Mouse (Mus musculus) monocyte, adult 2 months (primary cell): ENCODE data around the gene Hivep3.

Experiments used
- DNase-seq, 2 experiments: peaks; one replicate each; pipeline ENCODE4 v3.0.0; 2022; ENCODE audit warnings: low spot score in 2 of 2, low read depth in 1 of 2

Gene Hivep3

DNA sequence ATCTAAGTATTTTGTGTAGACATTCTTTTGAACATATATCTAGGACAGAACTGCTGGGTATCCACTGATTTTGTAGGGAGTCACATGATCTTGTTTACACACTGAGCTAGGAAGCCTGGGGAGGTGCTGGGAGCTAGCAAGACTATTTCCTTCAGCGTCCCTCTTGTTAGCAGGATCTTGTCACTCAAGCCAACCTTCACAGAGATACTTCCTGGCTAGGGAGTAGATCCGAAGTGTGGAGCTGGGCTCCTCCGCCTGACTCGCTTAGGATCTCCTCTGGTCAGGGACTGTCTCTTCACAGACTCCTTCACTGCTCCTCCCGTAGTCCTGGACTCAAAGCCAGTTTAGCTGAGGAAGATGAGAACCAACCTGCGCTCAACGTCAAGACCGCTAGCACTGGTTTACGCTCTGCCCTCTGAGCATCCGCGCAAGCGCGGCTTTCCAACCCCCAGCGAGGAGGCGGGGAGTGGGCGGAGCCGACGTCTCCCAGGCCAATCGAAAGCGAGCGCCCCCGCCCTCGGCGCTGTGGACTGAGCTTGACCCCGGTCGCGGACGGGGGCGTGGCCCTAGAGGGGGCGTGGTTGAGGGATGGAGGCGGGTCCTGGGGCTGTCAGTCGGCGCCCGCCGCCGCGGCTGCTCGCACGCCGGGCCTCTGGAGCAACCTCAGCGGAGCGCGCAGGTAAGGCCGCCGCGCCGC is at the start of gene Hivep3:
Gene Hivep3, plus strand, starts transcription at position 601 of the 697 bp plus-strand sequence.
- DNase-seq: peak; percentile 99 to 100

DNA sequence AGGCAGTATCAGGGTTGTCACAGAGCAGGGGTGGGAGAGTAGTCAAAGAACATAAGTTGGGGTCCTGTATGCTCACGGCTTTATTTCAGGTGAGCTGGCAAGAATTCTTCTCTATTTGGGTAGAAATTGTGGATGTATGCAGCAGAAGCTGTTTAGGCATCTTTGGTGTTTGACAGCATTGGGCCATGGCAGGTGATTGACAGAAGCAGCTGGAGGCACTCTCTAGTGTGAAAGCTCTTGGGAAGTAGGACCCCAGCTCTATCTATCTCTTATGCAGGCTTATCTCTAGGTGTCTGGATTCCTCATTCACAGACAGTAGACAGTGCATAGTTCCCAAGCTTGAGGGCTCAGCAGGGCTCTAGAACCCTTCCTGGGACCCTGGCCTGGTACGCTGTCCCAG is 47.8 kb upstream of the Hivep3 start:
- no peak for DNase-seq

DNA sequence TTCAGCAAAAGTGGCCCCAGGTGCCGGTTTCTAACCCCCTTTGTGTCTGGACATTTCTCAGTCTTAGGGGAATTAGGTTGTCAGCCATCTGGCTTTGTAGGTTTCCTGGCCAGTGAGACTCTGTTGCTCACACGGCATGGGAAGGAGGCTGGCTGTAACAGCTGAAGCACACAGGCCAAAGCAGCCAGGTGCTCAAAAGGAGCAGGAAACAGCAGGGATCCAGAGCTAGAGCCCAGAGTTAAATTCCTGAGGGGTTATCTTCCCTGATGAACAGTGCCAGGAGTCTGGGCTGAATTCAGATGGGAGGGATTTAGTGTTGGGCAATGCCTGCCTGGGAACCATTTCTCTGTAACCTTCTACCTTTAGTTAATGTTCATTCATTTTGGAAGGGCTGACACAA is 35.2 kb upstream of the Hivep3 start:
- DNase-seq: no peak

DNA sequence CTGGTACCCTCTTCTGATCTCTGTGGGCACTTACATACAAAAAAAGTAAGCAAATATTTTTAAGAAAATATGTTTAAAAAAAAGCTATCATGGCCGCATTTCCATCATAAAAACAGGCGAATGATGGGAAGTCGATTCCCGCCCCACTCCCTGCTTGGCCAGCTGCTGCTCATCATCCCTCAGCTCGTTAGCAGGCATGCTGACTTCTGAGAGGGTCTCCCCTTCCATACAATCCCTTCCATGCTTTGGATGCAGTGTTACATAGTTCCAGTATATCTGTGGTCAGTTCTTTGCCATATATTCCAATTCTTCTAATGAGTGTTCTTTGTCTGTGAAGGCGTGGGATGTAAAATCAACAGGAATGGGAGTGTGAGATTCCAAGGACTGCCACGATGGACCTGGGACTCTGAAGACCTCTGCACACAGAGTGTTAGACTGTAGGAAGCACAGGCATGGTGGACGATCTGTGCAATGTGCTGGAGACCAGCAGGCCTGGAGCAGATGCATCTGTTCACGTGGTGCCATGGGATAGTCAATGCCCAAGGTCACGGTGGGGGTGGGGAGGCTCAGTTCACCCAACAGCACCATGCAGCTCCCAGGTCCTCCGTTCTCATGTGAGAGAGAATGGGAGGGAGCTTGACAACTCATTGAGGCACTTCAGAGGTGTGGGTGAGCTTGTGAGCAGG is 32.2 kb upstream of the Hivep3 start:
- DNase-seq: no peak

DNA sequence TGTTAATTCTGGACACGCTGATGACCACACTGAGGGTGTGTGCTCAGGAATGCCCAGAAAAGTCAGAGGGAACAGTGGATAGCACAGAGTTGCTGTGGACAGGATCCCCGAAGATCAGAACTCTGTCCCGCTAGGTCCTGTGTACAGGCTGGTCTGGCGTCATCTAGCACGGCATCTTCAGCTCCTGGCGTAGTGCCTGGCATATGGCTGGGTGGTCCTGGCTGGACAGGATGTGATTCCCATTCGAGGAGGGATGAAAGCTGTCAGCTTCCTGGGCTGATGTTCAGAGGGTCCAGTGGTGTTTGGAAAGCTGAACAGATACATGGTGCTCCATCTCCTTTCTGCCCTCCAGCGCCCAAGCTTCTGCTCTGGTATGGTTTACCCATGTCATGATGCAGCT is 29.6 kb upstream of the Hivep3 start:
- DNase-seq: no peak

DNA sequence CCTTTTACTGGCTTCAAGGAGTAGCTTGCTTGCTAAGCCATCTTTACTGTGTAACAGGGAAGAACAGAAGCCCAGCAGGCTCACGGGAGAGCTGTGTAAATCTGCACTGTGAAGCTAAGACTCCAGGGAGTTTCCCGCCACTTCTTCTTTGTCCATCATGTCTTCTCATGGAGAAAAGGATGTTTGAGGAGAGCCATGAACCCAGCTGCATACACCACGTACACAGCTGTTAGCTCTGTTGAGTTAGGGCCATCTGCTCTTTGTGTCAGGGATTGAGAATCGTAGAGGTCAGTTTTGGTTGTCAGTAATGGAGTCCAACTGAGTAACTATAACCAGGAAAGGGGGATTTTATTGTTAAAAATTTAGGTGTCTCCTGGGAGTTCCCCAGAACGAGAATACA is 26.3 kb upstream of the Hivep3 start:
- DNase-seq: no peak

DNA sequence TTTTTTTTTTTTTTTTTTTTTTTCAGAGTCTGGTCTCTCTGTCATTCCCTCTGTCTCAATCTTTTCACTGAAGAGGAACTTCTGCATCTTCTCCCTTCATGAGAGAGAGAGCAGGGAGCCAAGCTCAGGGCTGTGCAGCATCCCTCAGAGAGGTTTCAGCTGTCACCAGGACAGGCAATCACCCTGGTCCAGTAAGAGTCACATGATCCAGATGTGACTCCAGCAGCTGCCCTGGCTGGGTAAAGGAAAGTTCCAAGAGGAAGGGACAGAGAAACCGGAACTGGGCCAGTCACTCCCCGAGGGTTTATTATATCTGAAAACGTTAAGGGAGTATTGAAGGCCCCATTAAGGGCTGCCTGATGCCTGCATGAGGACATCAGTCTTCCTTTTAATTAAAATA is 25.8 kb upstream of the Hivep3 start:
- DNase-seq: no peak

DNA sequence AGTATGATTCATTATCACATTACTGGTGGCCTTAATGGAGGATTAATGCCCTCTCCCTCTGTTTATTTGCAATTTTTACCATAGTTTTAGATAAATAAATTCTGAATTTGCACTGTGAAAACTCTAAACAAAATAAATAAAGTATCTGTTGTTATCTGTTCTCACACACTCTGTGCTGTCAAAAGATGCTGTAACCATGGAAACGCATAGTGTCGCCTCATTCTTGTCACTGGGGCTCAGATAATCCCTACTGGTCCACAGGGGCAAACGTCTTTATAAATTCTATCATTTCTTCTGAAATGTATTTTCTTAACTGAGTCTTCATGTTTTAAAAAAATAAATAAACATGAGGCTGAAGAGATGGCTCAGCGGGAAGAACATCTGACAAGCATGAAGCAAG is 23.4 kb upstream of the Hivep3 start:
- no peak for DNase-seq

DNA sequence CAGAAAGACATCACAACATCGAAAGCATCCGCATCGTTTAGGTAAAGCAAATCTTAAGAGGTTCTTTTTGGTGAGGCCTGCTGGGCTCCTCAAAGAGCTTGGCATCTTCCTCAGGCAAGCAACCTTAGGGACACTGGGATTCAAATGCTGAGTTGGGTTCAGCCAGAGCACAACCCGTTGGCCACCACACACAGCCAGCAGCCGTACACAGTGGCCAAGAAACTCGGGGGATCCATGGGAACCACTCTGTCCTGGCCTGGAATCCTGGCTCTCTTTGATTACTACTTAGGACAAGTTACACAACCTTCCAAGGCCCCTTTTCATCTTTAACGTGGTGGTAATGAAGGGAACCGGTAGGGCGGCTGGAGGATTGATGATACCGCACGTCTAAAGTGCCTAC is 16.1 kb upstream of the Hivep3 start:
- no peak for DNase-seq

DNA sequence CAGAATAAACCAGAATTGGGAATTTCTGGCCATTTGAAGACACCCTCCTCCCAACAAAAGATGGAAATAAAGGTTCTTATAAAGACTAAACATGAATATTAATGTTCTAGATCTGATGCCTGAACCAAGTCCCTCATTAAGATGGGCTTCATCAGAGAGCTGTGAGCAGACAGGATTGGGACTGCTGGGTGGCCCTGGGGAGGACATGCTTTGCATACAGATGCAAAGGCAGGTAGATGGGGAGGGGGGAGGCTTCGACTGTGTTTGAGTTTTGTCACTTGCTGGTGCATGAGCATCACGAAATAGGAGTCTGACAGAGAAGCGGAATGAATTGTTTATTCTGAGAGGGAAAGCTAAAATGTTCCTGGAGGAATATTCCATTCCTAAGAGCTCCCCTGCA is 12.1 kb upstream of the Hivep3 start:
- no peak for DNase-seq

DNA sequence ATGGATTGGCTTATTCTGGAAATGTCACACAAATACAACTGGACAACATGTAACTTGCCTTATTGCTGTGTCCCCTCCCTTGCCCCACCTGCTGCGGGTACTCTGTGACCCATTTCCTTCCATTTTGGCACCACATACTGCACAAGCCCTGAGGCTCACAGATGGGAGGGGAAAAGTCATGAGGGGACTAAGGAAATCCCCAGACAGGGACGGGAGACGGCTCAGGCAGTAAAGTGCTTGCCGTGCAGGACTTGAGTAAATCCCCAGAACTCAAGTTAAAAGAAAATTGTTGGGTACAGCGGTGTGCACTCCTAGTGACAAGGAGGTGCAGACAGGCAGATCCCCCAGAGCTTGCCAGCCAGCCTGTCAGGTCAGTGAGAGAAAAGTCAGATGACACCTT is 7.5 kb upstream of the Hivep3 start:
- DNase-seq: no peak

DNA sequence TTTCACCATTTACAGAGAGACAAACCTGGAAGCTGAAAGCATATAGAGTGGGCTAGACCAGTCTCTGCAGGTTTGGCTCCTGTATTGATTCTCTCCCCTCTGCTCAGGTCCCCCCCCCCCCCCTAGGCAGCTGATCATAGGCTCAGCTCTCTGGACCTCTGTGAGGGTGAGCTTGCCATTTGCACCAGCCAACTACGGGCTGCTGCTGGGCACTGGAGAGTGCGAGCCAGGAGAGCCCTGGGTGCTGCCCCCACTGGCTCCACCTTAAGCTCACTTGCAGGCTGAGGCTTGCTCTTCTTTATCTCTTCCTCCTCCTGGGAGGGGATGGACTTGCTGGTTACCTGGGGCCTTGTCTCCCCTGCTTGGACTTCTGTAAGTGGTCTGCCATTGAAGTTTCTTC is 5.7 kb upstream of the Hivep3 start:
- DNase-seq: no peak

DNA sequence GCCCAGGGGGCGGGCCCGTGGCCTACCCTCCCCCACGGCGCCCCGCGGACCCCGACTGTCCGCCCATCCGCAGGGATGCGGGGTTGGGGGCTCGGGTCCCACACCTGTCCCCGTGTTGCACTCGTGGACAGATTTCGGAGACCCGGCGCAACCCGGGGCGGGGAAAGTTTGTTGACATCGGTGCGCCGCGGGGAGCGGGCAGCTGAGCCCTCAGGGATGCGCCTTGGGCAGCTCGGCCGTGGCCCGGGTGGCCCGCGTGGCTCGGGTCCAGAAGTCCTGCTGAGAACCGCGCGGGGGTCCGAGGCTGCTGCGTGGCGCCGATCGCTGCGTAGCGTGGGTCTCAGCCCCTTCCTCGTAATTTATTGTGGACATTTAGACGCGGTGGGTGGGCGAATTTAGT is 358 bp downstream of the Hivep3 start:
- DNase-seq: peak in 1 of 2 experiments; percentile 8

DNA sequence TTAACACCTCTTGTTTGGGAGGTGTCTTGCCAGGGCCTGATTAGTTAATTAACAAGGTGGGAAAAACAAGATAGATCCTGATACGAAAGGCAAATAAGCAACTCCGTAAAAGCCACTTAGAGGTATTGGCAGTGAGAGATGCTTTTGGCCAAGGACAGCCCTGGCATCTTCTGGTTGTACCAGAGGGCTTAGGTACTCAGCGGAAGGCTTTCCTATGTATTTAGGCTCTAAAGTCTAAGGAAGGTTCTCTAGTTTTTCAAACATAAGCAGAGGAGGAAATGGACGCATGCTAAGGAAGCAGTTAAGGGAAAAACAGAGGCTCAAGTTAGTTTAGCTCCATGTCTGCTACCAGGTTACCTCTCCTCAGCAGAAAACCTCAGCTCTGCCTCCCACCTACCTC is 768 bp downstream of the Hivep3 start:
- DNase-seq: no peak

DNA sequence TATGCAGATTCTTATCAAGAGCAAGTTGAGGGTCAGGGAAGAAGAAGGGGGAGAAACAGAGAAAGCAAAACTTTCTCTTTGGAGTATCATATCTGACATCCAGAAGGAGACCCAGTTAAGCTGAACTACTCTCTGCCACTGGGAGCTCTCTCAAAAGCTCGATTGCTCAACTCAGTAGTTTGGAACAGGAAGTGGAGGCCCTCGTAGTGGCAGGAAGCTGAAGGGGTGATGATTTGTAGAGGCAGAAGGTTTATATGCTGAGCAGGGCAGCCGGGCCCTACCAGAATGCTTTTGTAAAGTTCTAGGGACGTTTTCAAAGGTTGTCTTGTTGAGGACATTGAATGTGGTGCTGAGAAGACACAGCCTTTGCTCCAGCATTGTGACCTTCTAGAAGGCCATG is 5.1 kb downstream of the Hivep3 start:
- DNase-seq: no peak

DNA sequence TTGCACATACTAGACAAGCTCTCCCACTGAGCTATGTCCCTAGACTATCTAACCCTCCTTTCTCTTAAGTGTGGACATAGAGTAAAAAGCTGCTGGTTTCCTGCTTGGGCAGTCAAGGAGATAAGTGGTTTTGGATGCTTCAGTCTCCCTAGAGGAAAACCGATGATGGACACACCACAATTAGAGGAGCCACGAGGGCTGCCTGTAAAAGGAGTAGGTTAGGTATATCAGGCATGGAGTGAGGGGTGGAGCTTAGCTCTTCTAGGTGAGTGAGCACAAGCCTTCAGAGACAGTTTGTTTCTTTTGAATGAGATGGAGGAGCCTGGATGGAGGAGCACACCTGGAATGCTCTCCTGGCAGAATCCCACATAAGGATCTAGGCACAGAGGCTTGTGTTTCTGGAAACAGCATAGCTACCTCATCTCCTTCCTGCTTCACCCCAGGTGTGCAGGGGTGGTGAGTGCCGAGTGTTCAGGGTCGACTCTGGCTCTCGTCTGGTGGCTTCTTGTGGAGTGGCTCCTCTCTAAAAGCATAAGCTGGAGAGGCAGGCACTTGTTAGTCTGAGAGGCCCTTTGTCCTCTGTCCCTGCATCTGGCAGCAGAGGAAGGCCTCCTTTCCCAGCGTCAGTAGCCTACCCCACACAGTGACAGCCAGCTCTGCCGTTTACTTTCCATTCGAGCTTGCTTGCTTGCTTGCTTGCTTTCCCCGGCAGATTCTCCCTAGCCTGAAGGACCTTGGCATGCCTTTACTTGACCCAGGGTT is 5.9 kb downstream of the Hivep3 start:
- DNase-seq: no peak

DNA sequence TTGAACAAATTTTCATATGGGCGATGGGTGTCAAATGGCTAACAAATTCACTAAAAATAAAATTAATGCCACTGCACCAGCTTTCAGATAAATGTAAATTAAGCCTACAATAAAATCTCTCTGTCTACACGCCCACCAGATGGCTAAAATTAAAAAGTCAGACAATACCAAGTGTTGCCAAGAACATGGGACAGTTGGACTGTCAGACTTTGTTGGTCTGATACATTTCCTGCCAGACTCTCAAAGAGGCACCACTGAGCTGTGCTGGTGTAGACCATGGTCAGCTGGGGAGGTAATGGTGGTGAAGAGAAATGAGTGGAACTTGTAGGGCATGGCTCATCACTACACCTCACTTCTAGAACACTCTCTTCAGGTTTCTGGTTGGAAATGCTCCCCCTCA is 14.8 kb downstream of the Hivep3 start:
- no peak for DNase-seq

DNA sequence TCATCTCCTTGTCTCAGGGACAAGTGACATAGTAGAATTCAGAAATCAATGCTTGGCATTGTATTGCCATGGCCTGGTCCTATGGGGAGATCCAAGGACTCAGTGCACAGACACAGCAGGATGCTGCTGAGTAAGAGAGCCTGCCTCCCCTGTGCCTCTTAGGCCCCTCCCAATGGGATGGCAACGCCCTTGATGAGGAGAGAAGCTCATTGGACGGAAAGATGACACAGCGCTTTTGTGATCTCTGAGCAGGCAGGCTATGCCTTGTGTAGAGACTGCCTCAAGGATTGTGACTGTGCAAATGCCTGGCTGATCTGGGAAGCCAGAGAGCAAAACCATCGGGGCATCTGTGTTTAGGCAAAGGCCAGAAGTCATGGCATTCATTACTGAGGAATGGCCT is 16.6 kb downstream of the Hivep3 start:
- no peak for DNase-seq

DNA sequence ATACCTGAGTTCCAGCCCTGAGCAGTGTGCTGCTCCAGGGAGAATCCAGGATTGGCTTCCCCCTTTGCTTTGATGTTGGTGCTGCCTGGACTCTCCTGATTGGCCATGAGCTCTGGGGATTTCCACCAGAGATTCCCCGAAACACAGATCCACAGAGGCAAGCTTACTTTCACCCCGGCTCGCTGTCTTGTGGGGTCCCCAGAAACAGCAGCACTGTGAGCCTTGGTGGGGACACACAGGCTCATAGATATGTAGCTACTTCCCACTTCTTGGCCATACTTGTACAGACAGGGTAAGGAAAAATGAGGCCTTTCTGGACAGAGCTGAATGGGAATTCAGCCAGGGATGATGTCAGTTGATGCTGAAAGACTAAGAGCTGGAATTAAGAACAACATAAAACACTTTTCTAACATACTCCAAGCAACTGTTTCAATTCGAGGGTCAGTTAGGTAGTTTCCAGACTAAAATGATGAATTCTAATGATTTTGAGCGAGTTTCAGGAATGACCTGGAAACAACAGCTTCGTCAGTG is 17.2 kb downstream of the Hivep3 start:
- no peak for DNase-seq

DNA sequence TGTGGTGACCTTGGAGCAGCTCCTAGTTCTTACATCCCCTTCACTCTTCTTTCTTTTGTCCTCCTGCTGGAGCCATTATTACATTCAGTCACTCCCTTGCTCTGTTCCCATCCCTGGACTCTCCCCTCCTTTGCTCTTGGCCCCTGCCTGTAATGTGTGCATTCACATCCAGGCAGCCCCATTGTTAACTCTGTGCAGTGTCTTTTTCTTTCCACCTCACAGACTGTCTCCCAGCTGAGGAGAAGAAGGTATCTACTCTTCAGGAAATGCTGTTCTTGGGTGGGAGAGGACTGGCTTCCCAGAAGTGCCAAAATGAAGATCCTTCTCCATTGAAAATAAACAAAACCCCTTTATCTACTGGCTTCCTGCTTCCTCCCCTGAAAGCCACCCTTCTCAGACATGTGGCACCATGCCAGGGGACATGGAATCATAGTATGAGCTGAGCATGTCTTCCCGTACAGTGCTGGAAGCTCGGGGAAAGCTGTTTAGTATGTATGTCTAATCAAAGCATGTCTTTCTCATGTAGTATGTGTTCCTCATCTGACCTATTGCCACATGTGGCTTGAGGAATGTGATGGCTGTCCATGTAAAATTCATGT is 17.9 kb downstream of the Hivep3 start:
- DNase-seq: no peak

DNA sequence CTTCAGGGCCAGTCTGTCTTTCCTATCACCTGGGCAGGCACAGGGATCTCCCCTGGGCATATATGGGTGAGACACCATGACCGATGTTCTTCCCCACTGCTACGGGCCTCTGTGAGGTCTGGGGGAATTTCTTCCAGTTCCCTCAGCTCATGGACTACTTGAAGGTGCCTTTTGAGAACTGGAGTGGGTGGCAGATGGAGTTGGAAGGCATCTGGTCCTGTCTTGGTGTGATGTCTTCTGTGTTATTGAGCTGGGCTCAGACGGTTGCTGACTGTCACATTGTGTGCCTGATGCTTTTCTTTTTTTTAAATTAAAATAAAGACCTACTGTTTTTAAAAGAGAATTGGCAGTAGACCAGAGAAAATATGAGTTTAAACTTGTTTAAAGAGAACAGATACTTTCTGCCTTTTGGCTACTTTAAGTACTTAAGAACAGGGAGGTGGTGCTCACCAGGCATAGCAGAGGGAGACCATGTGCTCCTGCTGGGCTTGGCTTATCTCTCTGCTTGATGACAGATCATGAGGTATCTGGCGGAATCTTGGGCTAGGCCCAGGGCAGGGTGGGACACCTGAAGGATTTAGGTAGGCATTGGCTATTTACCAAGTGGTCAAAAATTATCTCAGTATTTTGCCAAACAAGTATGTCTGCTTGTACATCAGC is 26.1 kb downstream of the Hivep3 start:
- no peak for DNase-seq
